Mouse (Mus musculus) liver, embryonic 14.5 days (tissue): ENCODE measurements at regions not wholly inside any gene's neighbourhood (a gene's known extent, or its start where the extent isn't known, plus 50 kb on each side); places are given as distances from the start of the nearest gene placed in this dataset.

Source experiments
- ATAC-seq: fragments of 200-750 bp; cut with Nextera tagmentation; 2 replicates; pipeline ENCODE4 v1.8.0; 2017; ENCODE audit warnings: moderate number of reproducible peaks, mild to moderate bottlenecking, moderate library complexity; ENCODE audit not compliant: insufficient read depth
- DNase-seq, 3 experiments: peaks; one replicate each; pipeline ENCODE4 v3.0.0-alpha.2; 2012 to 2013; ENCODE audit warnings: low read depth in 3 of 3, low spot score in 3 of 3
- H3K27ac ChIP-seq: fragments of 300-500 bp; sonication (generic); 2 replicates; pipeline ENCODE4 v1.5.1; 2014; ENCODE audit warnings: moderate library complexity, mild to moderate bottlenecking, control low read depth, inconsistent platforms
- H3K27me3 ChIP-seq: fragments of 300-500 bp; sonication (generic); 2 replicates; pipeline ENCODE4 v1.6.1; 2014; ENCODE audit warnings: mild to moderate bottlenecking, low read length, moderate library complexity; ENCODE audit not compliant: control insufficient read depth, insufficient read depth
- H3K36me3 ChIP-seq: fragments of 300-500 bp; sonication (generic); replicated peaks from 2 replicates; pipeline ENCODE4 v1.6.1; 2014; ENCODE audit warnings: low read depth; ENCODE audit not compliant: control insufficient read depth, insufficient read depth
- H3K4me1 ChIP-seq, 2 experiments: fragments of 200-500 bp in 1 of 2; fragments of 300-500 bp in 1 of 2; sonication (generic) in 1 of 2; replicated peaks; 2 replicates each; pipeline ENCODE4 v1.6.1; 2012 to 2014; ENCODE audit warnings: antibody characterized with exemption in 1 of 2, inconsistent platforms in 1 of 2, low read length in 1 of 2; ENCODE audit not compliant: control insufficient read depth in 2 of 2, insufficient read depth in 2 of 2
- H3K4me2 ChIP-seq: fragments of 300-500 bp; sonication (generic); 2 replicates; pipeline ENCODE4 v1.6.1; 2014; ENCODE audit warnings: low read depth, mild to moderate bottlenecking, control low read depth, moderate library complexity
- H3K4me3 ChIP-seq, 2 experiments: fragments of 200-500 bp in 1 of 2; fragments of 300-500 bp in 1 of 2; sonication (generic) in 1 of 2; 2 replicates each; pipeline ENCODE4 v1.5.1; 2012 to 2014; ENCODE audit warnings: low read depth in 2 of 2, low read length in 2 of 2, mild to moderate bottlenecking in 2 of 2, control low read depth in 1 of 2, inconsistent platforms in 1 of 2, moderate library complexity in 1 of 2; ENCODE audit not compliant: insufficient read depth in 1 of 2
- H3K9ac ChIP-seq: fragments of 300-500 bp; sonication (generic); replicated peaks from 2 replicates; pipeline ENCODE4 v1.6.1; 2014; ENCODE audit warnings: mild to moderate bottlenecking, control low read depth, moderate library complexity
- H3K9me3 ChIP-seq: fragments of 300-500 bp; sonication (generic); 2 replicates; pipeline ENCODE4 v1.6.1; 2016; ENCODE audit warnings: low read length, mixed read lengths; ENCODE audit not compliant: control insufficient read depth
- CTCF ChIP-seq: IDR thresholded peaks from 2 replicates; pipeline ENCODE4 v1.5.1; 2016; ENCODE audit warnings: antibody characterized with exemption, low read depth, control low read depth
- EP300 ChIP-seq: IDR thresholded peaks from 2 replicates; pipeline ENCODE4 v1.6.1; 2016; ENCODE audit warnings: antibody characterized with exemption, low read depth
- WGBS: fragments of 180-500 bp; shearing (Covaris S2); extraction: QIAGEN DNeasy Blood & Tissue Kit; methylation state at CpG from one replicate; pipeline ENCODE4 v1.1.7; 2014; ENCODE audit not compliant: insufficient replicate concordance; 5-methylcytosine and 5-hydroxymethylcytosine counted together

- Histone ChIP-seq H3K27me3 (no peaks in the 10 kb centered on the region), H3K9ac (no peak overlapping the region), H3K4me2 (no peak overlapping the region), H3K9me3 (no peaks in the 10 kb centered on the region), H3K4me1 (no peaks in the 10 kb centered on the region), H3K4me3 (no peak overlapping the region), H3K27ac (no peak overlapping the region), H3K36me3 (no peaks in the 10 kb centered on the region)
- 46% methylated on average over 1 of the region's 1 CpGs for WGBS
- DNase-seq (no peak), ATAC-seq (no peak)
- TF ChIP-seq CTCF (no peak), EP300 (no peak)
These were observed 284.6 kb upstream of the Dab2 start for GRCm38 (mm10) chr15:6014982-6015381.

GRCm38 (mm10) chr15:6016637-6017049 lies 282.9 kb upstream of the Dab2 start:
- Histone ChIP-seq H3K4me2 (no peak overlapping the region), H3K27ac (no peak overlapping the region), H3K36me3 (no peaks in the 10 kb centered on the region), H3K9me3 (no peaks in the 10 kb centered on the region), H3K4me1 (no peaks in the 10 kb centered on the region), H3K9ac (no peak overlapping the region), H3K4me3 (no peak overlapping the region), H3K27me3 (no peaks in the 10 kb centered on the region)
- WGBS, result 53% methylated on average over 5 of the region's 5 CpGs
- TF ChIP-seq EP300 (no peak), CTCF (no peak)
- DNase-seq, result no peak
- no peak for ATAC-seq

GRCm38 (mm10) chr15:6025543-6025942 lies 274.0 kb upstream of the Dab2 start:
- H3K4me1 ChIP-seq, result no peaks in the 10 kb centered on the region
- ATAC-seq, result no peak

GRCm38 (mm10) chr15:6029214-6029613 lies 270.4 kb upstream of the Dab2 start:
- Histone ChIP-seq H3K4me1 (no peaks in the 10 kb centered on the region), H3K9ac (no peak overlapping the region), H3K36me3 (no peaks in the 10 kb centered on the region), H3K4me3 (no peak overlapping the region), H3K4me2 (no peak overlapping the region), H3K27ac (no peak overlapping the region), H3K9me3 (no peaks in the 10 kb centered on the region), H3K27me3 (no peaks in the 10 kb centered on the region)
- no peak for ATAC-seq
- no peak for TF ChIP-seq EP300
- DNase-seq, result no peak
- 36% methylated on average over 1 of the region's 1 CpGs for WGBS

More at GRCm38 (mm10) chr15:6025543-6025942, 274.0 kb upstream of the Dab2 start:
- H3K27ac ChIP-seq, result no peak overlapping the region
- H3K36me3 ChIP-seq, result no peaks in the 10 kb centered on the region
- no peak for DNase-seq
- no peak overlapping the region for H3K4me2 ChIP-seq
- H3K9me3 ChIP-seq, result no peaks in the 10 kb centered on the region
- 38% methylated on average over 4 of the region's 4 CpGs for WGBS
- H3K9ac ChIP-seq, result no peak overlapping the region
- H3K4me3 ChIP-seq, result no peak overlapping the region
- no peak for TF ChIP-seq CTCF
- TF ChIP-seq EP300, result no peak
- no peaks in the 10 kb centered on the region for H3K27me3 ChIP-seq

GRCm38 (mm10) chr15:6030396-6030795 lies 269.2 kb upstream of the Dab2 start:
- Histone ChIP-seq H3K4me2 (no peak overlapping the region), H3K27ac (no peak overlapping the region), H3K9me3 (no peaks in the 10 kb centered on the region), H3K9ac (no peak overlapping the region), H3K36me3 (no peaks in the 10 kb centered on the region), H3K4me3 (no peak overlapping the region), H3K4me1 (no peaks in the 10 kb centered on the region), H3K27me3 (no peaks in the 10 kb centered on the region)
- DNase-seq, result no peak
- no peak for ATAC-seq
- no peak for TF ChIP-seq CTCF
- 46% methylated on average over 5 of the region's 5 CpGs for WGBS
